Mouse (Mus musculus): ENCODE data around the gene Calcb.
A peak's percentile ranks its signal among the peaks of the same experiment; 100 is the strongest.
"Not testable (repeated sequence)": the region's sequence is repeated elsewhere in the genome, so short reads cannot be mapped to it uniquely, and the experiment has no call there.

Gene Calcb

GRCm38 (mm10) chr7:114718300-114718699, at the start of gene Calcb:
Gene Calcb, plus strand, starts transcription at chr7:114718643.
- no peak for DNase-seq (ENCODE audit: low read depth)

GRCm38 (mm10) chr7:114671405-114671804, 47.0 kb upstream of the Calcb start:
- DNase-seq (ENCODE audit: low read depth), result no peak

GRCm38 (mm10) chr7:114672697-114673096, 45.7 kb upstream of the Calcb start:
- DNase-seq (ENCODE audit: low read depth), result peak; percentile 33

GRCm38 (mm10) chr7:114692339-114692738, 26.1 kb upstream of the Calcb start:
- DNase-seq (ENCODE audit: low read depth), result no peak

DNA sequence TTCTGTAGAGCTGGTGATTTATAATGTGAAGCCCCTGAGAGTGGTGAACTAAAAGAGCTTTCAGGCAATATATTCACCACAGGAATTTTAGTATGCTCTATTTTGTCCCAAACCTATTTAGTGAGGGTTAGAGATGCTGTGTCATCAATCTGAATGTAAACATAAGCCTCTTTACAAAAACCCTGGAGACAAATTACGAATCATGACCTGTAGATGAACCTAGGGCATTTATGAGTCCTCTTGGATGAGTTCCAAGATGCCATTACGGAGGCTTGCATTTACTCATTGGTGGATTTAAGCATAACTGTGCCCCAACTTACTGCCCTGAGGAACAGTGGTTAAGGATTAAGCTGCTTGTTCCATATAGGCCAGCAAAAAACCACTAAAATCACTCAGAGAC, 17.6 kb upstream of the Calcb start:
- DNase-seq (ENCODE audit: low read depth), result no peak

- DNase-seq (ENCODE audit: low read depth), result no peak
Measured at GRCm38 (mm10) chr7:114706716-114707115, 11.7 kb upstream of the Calcb start.

DNA sequence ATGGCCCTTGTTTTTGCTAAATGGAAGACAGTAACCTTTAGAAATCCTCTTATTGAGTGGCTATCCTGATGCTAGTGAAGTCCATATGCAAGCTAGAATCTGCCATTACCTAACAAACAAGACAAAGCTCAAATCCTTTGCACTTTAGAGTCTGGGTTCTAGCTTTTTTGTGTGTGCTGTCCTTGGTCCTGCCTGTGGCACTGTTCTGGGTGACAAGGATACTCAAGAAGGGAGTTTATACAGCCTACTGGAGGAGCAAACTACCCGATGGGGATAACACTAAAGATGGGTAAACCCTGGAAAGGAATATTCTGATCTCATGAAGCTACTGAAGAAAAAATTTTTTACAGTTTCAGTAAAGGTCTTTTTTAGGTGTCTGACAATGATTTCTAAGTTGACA, 11.0 kb upstream of the Calcb start:
- DNase-seq (ENCODE audit: low read depth), result no peak

- no peak for DNase-seq (ENCODE audit: low read depth)
Measured at GRCm38 (mm10) chr7:114710419-114710818, 8.0 kb upstream of the Calcb start.

GRCm38 (mm10) chr7:114712523-114712922, 5.9 kb upstream of the Calcb start:
- no peak for DNase-seq (ENCODE audit: low read depth)

DNA sequence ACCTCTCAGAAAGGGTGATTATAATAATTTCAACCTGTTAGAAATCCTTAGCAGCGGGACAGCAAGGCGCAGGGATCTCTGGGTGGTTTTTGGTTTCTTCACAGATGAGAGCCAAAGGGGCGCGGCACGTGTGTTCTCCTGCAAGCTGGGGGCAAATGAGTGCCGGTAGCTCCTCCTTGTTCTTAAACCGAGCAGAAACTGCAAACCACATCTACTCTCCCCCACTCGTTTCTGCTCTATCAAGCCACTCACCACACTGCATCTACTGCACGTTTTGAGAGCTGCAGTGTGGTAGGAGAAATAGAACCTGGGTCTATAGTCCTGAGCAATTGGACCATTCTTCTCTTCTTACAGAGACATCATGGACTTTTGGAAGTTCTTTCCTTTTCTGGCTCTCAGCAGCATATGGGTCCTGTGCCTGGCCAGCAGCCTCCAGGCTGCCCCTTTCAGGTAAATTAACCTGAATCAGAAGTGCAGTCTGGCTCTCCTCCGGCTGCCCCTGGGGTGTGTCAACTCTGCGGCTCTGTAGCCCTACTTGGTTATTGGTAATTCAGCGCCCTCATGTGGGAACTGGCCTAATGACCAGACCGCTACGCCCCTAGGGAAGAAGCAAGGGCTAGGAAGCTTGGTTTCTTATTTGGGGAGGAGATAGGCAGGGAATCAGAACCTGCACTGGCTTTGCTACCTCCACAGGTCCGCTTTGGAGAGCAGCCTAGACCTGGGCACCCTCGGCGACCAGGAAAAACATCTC, 1.1 kb downstream of the Calcb start:
- no peak for DNase-seq (ENCODE audit: low read depth)

DNA sequence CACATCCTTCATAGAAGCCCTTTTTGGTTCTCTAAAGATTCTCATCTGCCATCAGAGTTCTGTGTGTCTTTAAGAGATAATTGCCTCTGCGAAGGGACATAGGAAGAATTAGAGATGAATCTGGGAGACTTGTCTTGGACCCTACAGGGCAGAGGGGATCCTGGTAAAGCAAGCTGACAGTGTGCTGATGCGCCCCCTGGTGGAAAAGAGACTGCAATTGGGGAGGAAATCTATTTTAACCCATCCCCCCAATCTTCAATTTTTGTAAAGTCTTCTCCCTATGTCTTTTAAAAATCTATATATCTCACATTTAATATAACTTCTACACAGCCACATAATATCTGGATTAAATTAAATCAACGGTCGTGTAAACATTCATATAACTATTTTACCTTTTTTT, 11.3 kb downstream of the Calcb start:
- DNase-seq (ENCODE audit: low read depth), result peak; percentile 12

GRCm38 (mm10) chr7:114731175-114731574, 12.7 kb downstream of the Calcb start:
- DNase-seq (ENCODE audit: low read depth), result no peak

DNA sequence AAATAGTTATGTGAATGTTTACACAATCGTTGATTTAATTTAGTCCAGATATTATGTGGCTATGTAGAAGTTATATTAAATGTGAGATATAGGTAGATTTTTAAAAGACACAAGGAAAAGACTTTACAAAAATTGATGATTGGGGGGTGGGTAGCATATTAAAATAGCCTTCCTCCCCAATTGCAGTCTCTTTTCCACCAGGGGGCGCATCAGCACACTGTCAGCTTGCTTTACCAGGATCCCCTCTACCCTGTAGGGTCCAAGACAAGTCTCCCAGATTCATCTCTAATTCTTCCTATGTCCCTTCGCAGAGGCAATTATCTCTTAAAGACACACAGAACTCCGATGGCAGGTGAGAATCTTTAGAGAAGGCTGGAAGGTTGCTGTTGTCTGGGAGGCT, 13.3 kb downstream of the Calcb start:
- not testable (repeated sequence) for DNase-seq (ENCODE audit: low read depth)

DNA sequence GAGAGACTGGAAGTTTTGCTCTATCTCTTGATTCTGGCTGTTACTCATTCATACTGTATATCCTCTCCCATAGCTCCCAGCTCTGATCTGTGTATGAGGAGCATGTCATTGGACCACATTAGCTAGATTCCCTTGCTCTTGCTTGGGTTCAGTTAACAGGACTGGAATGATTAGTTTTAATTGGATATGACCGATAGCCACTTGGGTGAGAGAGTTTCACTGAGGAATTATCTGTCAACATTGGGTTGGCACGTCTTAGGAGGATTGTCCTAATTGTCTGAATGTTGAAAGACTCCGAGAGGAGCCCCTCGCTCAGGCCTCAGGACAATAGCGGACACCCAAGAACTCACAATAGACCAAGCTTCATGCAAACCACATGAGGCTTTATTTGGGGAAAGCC, 17.8 kb downstream of the Calcb start:
- no peak for DNase-seq (ENCODE audit: low read depth)

DNA sequence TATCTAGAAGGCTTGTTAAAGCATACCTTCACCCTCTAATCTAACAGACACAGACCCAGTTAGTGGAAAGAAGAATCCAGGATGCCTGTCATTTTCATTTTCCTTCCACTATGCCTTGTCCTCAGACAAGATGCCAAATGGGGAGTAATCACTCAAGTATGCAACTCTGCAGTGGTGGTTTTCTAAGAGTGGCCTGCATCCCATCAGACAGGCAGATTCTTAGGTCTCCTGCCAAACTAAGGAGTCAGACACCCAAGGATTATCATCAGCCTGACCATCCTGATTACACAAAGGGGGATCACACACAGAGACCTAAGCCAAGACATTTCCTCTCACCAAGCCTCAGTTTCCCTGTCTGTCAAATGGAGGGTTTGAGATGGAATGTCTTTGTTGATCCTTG, 19.7 kb downstream of the Calcb start:
- DNase-seq (ENCODE audit: low read depth), result no peak

DNA sequence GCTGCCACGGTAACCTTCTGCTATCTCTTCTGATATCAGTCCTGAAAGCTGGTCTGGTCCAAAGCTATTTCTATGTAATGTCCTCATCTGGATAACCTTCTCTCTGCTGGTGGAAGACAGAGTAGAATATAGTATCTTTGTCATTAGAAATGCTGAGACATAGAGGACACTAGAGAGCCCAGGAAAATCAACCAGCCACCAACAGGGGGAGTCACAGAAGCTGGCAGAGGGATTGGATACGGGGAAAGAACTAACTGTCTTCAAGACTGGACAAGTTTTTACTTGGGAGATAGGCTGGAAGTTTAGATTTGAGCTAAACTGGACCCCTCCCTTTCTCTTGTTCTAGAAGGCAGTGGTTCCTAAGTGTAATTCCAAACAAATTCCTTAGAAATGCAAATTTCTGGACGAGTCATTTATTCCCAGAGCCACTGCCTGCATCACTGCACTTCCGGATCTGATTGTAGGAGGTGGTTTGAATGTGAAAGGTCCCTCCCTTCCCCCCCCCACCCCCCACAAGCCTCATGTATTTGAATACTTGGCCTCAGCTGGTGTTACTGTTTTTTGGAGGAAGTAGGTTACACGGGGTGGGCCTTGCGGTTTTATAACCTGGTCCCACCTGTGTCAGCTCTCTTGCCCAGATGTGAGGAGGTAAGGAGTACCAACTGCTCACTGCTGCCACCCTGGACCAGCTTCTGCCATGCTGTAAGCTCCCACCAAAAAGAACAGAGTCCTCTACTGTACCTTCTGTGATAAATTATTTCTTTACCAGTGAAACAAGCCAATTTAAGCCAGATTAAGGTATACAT, 22.1 kb downstream of the Calcb start:
- DNase-seq (ENCODE audit: low read depth), result no peak

- DNase-seq (ENCODE audit: low read depth), result no peak
Measured at GRCm38 (mm10) chr7:114743022-114743780, 24.8 kb downstream of the Calcb start, which contains the start of gene Insc. Gene Insc, plus strand, starts transcription at chr7:114743694.

GRCm38 (mm10) chr7:114744639-114745245, 26.3 kb downstream of the Calcb start:
- no peak for DNase-seq (ENCODE audit: low read depth)

DNA sequence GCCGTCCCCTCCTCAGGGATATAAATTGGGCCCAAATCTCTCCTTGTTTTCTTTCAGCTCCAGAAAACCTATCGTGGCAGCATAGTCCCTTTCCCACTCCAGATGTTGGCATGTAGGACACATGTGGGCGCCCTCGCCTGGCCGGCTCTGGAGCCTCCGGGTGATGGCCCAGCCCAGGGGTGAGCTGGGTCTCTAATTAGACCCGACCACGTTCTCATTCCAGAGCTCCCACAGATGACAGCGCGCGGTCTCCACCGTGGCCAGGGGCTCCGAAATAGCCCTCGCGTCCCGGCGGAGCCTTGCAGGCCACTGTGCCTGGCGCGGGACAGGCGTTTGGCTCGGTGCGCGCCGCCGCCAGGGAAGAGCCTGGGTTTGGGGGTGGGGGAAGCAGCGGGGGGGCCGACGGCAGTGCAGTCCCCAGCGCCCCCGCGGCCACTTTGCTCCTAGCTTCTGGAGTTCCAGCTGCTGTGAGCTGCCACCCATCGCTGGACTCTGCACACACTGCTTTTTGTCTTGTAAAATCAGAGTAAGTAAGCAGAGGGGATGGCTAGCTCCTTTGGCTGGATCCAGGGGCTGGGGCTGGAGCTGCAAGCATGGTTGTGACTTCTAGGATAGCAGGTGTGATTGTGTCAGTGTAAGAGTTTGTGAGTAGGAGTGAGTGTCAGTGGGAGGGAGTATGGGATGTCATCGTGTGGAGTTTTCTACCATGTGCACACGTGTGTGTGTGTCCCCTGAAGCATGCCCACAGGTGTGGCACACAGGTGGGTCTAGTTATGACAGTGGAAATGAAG, 27.2 kb downstream of the Calcb start:
- no peak for DNase-seq (ENCODE audit: low read depth)

DNA sequence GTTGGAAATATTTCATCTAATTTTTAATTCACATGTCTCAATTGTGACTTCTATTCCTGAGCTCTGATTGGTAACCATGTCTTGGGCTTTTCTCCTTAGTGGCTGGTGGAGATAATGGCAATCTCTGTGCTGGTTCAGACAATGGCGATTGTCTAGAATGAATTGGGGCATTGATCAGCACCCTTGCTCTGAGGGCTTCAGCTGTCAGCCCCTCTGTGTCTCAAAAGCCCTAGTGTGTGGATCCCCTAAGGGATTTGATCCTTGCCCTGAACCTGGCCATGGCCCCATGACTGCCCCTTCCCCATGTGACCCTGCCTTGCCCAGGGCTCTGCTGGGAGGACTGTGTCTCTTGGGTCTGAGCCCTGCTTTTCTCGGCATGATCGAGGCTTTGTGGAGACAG, 29.2 kb downstream of the Calcb start:
- no peak for DNase-seq (ENCODE audit: low read depth)

DNA sequence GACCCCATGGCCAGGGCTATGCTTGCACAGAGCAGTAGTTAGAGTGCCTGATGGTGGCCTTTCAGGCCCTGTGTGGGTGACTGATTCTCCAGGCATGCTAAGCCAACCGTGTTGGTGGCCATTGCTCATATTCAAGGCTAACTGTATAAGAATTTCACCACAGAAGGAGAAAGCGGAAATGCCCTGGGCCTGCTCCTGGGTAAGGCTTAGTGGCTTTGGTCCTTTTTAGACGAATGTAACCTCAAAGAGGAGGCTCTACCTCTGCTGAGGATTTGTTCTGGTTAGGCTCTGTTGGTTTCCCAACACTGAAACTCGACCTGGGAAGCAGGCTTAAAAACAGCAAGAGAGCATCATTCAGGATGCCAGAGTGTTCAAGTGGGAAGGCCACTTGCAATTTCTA, 29.8 kb downstream of the Calcb start:
- DNase-seq (ENCODE audit: low read depth), result no peak
